Mouse (Mus musculus): ENCODE data around the gene Dct.
A peak's percentile ranks its signal among the peaks of the same experiment; 100 is the strongest.

Gene Dct

GRCm38 (mm10) chr14:118042963-118043362 lies 9.1 kb downstream of the Dct start:
- no peak for DNase-seq (ENCODE audit: extremely low spot score, low spot score)

GRCm38 (mm10) chr14:118042066-118042762 lies 9.8 kb downstream of the Dct start:
- DNase-seq (ENCODE audit: extremely low spot score, low spot score), result peak; percentile 25

GRCm38 (mm10) chr14:118040550-118041250 lies 11.3 kb downstream of the Dct start:
- no peak for DNase-seq (ENCODE audit: extremely low spot score, low spot score)

GRCm38 (mm10) chr14:118039074-118039473 lies 13.0 kb downstream of the Dct start:
- DNase-seq (ENCODE audit: extremely low spot score, low spot score), result no peak

GRCm38 (mm10) chr14:118027564-118027963 lies 24.5 kb downstream of the Dct start:
- no peak for DNase-seq (ENCODE audit: extremely low spot score, low spot score)

GRCm38 (mm10) chr14:118021867-118022543 lies 30.0 kb downstream of the Dct start:
- DNase-seq (ENCODE audit: extremely low spot score, low spot score), result no peak

GRCm38 (mm10) chr14:118019314-118019713 lies 32.7 kb downstream of the Dct start:
- no peak for DNase-seq (ENCODE audit: extremely low spot score, low spot score)

- no peak for DNase-seq (ENCODE audit: extremely low spot score, low spot score)
Measured at GRCm38 (mm10) chr14:118013237-118013636, 38.8 kb downstream of the Dct start.

- DNase-seq (ENCODE audit: extremely low spot score, low spot score), result no peak
Measured at GRCm38 (mm10) chr14:118009541-118009940, 42.5 kb downstream of the Dct start.

- DNase-seq (ENCODE audit: extremely low spot score, low spot score), result peak; percentile 42
Measured at GRCm38 (mm10) chr14:118005697-118006096, 46.3 kb downstream of the Dct start.

- DNase-seq (ENCODE audit: extremely low spot score, low spot score), result no peak
Measured at GRCm38 (mm10) chr14:118004434-118004833, 47.6 kb downstream of the Dct start.

GRCm38 (mm10) chr14:117993845-117994244 lies 58.2 kb downstream of the Dct start:
- DNase-seq (ENCODE audit: extremely low spot score, low spot score), result no peak

- no peak for DNase-seq (ENCODE audit: extremely low spot score, low spot score)
Measured at GRCm38 (mm10) chr14:117992600-117993256, 59.3 kb downstream of the Dct start.

- no peak for DNase-seq (ENCODE audit: extremely low spot score, low spot score)
Measured at GRCm38 (mm10) chr14:117990203-117990602, 61.8 kb downstream of the Dct start.

- DNase-seq (ENCODE audit: extremely low spot score, low spot score), result no peak
Measured at GRCm38 (mm10) chr14:117988444-117988843, 63.6 kb downstream of the Dct start.

- DNase-seq (ENCODE audit: extremely low spot score, low spot score), result no peak
Measured at GRCm38 (mm10) chr14:117981532-117981931, 70.5 kb downstream of the Dct start.

- no peak for DNase-seq (ENCODE audit: extremely low spot score, low spot score)
Measured at GRCm38 (mm10) chr14:117972576-117972975, 79.5 kb downstream of the Dct start.
